Mouse (Mus musculus) embryo, embryonic 9.5 days (tissue): Measurements from ENCODE around the gene Camk1d.
"Not testable (repeated sequence)": the region's sequence is repeated elsewhere in the genome, so short reads cannot be mapped to it uniquely, and the experiment has no call there.

Source experiments
- DNase-seq: peaks from one replicate; pipeline ENCODE4 v3.0.0-alpha.2; 2017; ENCODE audit errors: extremely low spot score

Camk1d gene

DNA sequence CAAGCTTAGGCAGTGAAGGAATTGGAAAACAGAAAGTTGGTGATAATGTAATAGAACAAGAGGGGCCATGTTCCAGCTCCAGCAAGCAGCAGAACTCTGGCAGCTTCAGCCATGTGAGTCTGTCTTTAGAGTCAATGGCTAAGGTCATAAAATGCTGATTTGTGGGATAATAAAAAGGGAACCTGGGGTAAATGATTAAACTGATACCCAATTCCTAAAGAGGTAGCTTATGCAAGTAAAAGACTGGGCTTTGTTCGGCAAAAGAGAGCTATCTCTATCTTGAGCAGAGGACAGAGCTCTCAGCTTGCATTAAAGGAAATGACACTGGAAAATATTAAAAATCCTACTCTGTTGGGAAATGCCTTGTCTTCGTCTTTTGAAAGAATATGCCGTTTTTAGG is 456.1 kb downstream of the Camk1d start:
- DNase-seq = no peak

DNA sequence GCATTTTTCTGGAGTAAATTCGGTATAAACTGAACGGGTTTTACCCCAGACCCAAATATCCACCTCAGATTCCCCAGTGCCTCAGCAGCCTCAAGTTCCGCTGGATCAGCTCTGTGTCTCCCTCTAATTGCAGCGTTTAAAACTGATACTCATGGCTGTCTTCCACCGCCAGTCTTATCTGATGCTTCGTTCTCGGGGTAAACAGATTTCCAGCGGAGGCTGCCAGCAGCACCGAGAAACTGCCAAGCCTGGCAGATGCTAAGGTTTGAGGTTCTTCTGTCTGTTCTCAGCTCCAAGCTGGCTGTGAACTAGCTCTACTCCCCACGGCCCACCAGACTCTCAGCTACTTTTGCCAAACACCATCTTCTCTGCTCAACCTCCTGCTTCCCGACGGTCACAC is 464.3 kb downstream of the Camk1d start:
- DNase-seq = no peak

DNA sequence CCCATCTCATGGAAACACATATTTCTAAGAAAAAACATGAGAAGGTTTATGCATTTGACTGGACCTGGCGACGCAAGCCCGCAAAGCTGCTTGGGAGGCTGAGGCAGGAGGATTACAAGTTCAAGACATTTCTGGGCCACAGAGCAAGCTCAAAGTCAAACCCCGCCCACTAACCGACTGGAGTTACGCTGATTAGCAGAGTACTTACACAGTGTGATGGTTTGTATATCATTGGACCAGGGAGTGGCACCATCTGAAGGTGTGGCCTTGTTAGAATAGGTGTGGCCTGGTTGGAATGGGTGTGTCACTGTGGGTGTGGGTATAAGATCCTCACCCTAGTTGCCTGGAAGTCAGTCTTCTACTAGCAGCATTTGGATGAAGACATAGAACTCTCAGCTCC is 465.1 kb downstream of the Camk1d start:
- not testable (repeated sequence) for DNase-seq
